Mouse (Mus musculus): ENCODE data around the gene Slamf7. TPM values are rescaled to one million over a fixed set of nuclear protein-coding genes. Genes with fewer than 3 reads are reported as not detected.

Slamf7 gene
- polyA plus RNA-seq, 1 experiment from 2014 or later: 0.14 TPM

- 84% methylated on average over 5 of the region's 5 CpGs for WGBS
- Histone ChIP-seq H3K4me2 (replicated peaks; ENCODE audit: low read depth, low read length) (no peak overlapping the region), H3K9me3 (ENCODE audit: control insufficient read depth, low read depth, low read length) (no peaks in the 10 kb centered on the region), H3K9ac (replicated peaks; ENCODE audit: low read depth, low read length) (no peak overlapping the region), H3K36me3 (ENCODE audit: control insufficient read depth, insufficient read depth, low read length) (no peaks in the 10 kb centered on the region), H3K4me3 (ENCODE audit: low read depth, low read length) (no peak overlapping the region), H3K27ac (ENCODE audit: low read length) (no peak overlapping the region), H3K4me1 (ENCODE audit: control insufficient read depth, insufficient read depth, low read length) (no peaks in the 10 kb centered on the region), H3K27me3 (ENCODE audit: control insufficient read depth, insufficient read depth, low read length) (no peaks in the 10 kb centered on the region)
- no peak for ATAC-seq (ENCODE audit: insufficient number of reproducible peaks, insufficient read depth, low FRiP score, low read depth)
Observed at GRCm38 (mm10) chr1:171647716-171648115, 5.1 kb downstream of the Slamf7 start.

GRCm38 (mm10) chr1:171646429-171646940 is 6.3 kb downstream of the Slamf7 start:
- no peak overlapping the region for H3K9ac ChIP-seq (replicated peaks; ENCODE audit: low read depth, low read length)
- H3K27ac ChIP-seq (ENCODE audit: low read length): no peak overlapping the region
- H3K4me2 ChIP-seq (replicated peaks; ENCODE audit: low read depth, low read length): no peak overlapping the region
- no peaks in the 10 kb centered on the region for H3K4me1 ChIP-seq (ENCODE audit: control insufficient read depth, insufficient read depth, low read length)
- H3K36me3 ChIP-seq (ENCODE audit: control insufficient read depth, insufficient read depth, low read length): no peaks in the 10 kb centered on the region
- H3K4me3 ChIP-seq (ENCODE audit: low read depth, low read length): no peak overlapping the region
- no peaks in the 10 kb centered on the region for H3K27me3 ChIP-seq (ENCODE audit: control insufficient read depth, insufficient read depth, low read length)
- H3K9me3 ChIP-seq (ENCODE audit: control insufficient read depth, low read depth, low read length): no peaks in the 10 kb centered on the region
- no peak for ATAC-seq (ENCODE audit: insufficient number of reproducible peaks, insufficient read depth, low FRiP score, low read depth)
- 64% methylated on average over 5 of the region's 5 CpGs for WGBS

- H3K27ac ChIP-seq (ENCODE audit: low read length): no peak overlapping the region
- no peak overlapping the region for H3K9ac ChIP-seq (replicated peaks; ENCODE audit: low read depth, low read length)
- H3K27me3 ChIP-seq (ENCODE audit: control insufficient read depth, insufficient read depth, low read length): no peaks in the 10 kb centered on the region
- H3K4me3 ChIP-seq (ENCODE audit: low read depth, low read length): no peak overlapping the region
- H3K4me1 ChIP-seq (ENCODE audit: control insufficient read depth, insufficient read depth, low read length): no peaks in the 10 kb centered on the region
- WGBS: 72% methylated on average over 7 of the region's 7 CpGs
- ATAC-seq (ENCODE audit: insufficient number of reproducible peaks, insufficient read depth, low FRiP score, low read depth): no peak
- H3K36me3 ChIP-seq (ENCODE audit: control insufficient read depth, insufficient read depth, low read length): no peaks in the 10 kb centered on the region
- no peak overlapping the region for H3K4me2 ChIP-seq (replicated peaks; ENCODE audit: low read depth, low read length)
- H3K9me3 ChIP-seq (ENCODE audit: control insufficient read depth, low read depth, low read length): no peaks in the 10 kb centered on the region
Observed at GRCm38 (mm10) chr1:171643612-171644011, 9.2 kb downstream of the Slamf7 start.

GRCm38 (mm10) chr1:171640796-171641195 is 12.0 kb downstream of the Slamf7 start:
- H3K36me3 ChIP-seq (ENCODE audit: control insufficient read depth, insufficient read depth, low read length): no peaks in the 10 kb centered on the region
- H3K9ac ChIP-seq (replicated peaks; ENCODE audit: low read depth, low read length): no peak overlapping the region
- no peak overlapping the region for H3K4me3 ChIP-seq (ENCODE audit: low read depth, low read length)
- no peak for ATAC-seq (ENCODE audit: insufficient number of reproducible peaks, insufficient read depth, low FRiP score, low read depth)
- WGBS: 96% methylated on average over 6 of the region's 6 CpGs
- no peak overlapping the region for H3K27ac ChIP-seq (ENCODE audit: low read length)
- no peaks in the 10 kb centered on the region for H3K27me3 ChIP-seq (ENCODE audit: control insufficient read depth, insufficient read depth, low read length)
- no peak overlapping the region for H3K4me2 ChIP-seq (replicated peaks; ENCODE audit: low read depth, low read length)
- H3K4me1 ChIP-seq (ENCODE audit: control insufficient read depth, insufficient read depth, low read length): no peaks in the 10 kb centered on the region
- no peaks in the 10 kb centered on the region for H3K9me3 ChIP-seq (ENCODE audit: control insufficient read depth, low read depth, low read length)

- 66% methylated on average over 2 of the region's 2 CpGs for WGBS
- H3K9ac ChIP-seq (replicated peaks; ENCODE audit: low read depth, low read length): no peak overlapping the region
- no peak overlapping the region for H3K4me3 ChIP-seq (ENCODE audit: low read depth, low read length)
- H3K27me3 ChIP-seq (ENCODE audit: control insufficient read depth, insufficient read depth, low read length): no peaks in the 10 kb centered on the region
- ATAC-seq (ENCODE audit: insufficient number of reproducible peaks, insufficient read depth, low FRiP score, low read depth): no peak
- H3K36me3 ChIP-seq (ENCODE audit: control insufficient read depth, insufficient read depth, low read length): no peaks in the 10 kb centered on the region
- H3K27ac ChIP-seq (ENCODE audit: low read length): no peak overlapping the region
- no peaks in the 10 kb centered on the region for H3K9me3 ChIP-seq (ENCODE audit: control insufficient read depth, low read depth, low read length)
- no peaks in the 10 kb centered on the region for H3K4me1 ChIP-seq (ENCODE audit: control insufficient read depth, insufficient read depth, low read length)
- no peak overlapping the region for H3K4me2 ChIP-seq (replicated peaks; ENCODE audit: low read depth, low read length)
Observed at GRCm38 (mm10) chr1:171638686-171639085, 14.1 kb downstream of the Slamf7 start.

- WGBS: 78% methylated on average over 8 of the region's 8 CpGs
- H3K4me3 ChIP-seq (ENCODE audit: low read depth, low read length): no peak overlapping the region
- ATAC-seq (ENCODE audit: insufficient number of reproducible peaks, insufficient read depth, low FRiP score, low read depth): no peak
- no peaks in the 10 kb centered on the region for H3K36me3 ChIP-seq (ENCODE audit: control insufficient read depth, insufficient read depth, low read length)
- no peak overlapping the region for H3K4me2 ChIP-seq (replicated peaks; ENCODE audit: low read depth, low read length)
- no peak overlapping the region for H3K9ac ChIP-seq (replicated peaks; ENCODE audit: low read depth, low read length)
- no peaks in the 10 kb centered on the region for H3K9me3 ChIP-seq (ENCODE audit: control insufficient read depth, low read depth, low read length)
- no peaks in the 10 kb centered on the region for H3K4me1 ChIP-seq (ENCODE audit: control insufficient read depth, insufficient read depth, low read length)
- no peaks in the 10 kb centered on the region for H3K27me3 ChIP-seq (ENCODE audit: control insufficient read depth, insufficient read depth, low read length)
- no peak overlapping the region for H3K27ac ChIP-seq (ENCODE audit: low read length)
Observed at GRCm38 (mm10) chr1:171637101-171637500, 15.7 kb downstream of the Slamf7 start.

- Histone ChIP-seq H3K4me2 (replicated peaks; ENCODE audit: low read depth, low read length) (no peak overlapping the region), H3K4me1 (ENCODE audit: control insufficient read depth, insufficient read depth, low read length) (no peaks in the 10 kb centered on the region), H3K27ac (ENCODE audit: low read length) (no peak overlapping the region), H3K9me3 (ENCODE audit: control insufficient read depth, low read depth, low read length) (no peaks in the 10 kb centered on the region), H3K9ac (replicated peaks; ENCODE audit: low read depth, low read length) (no peak overlapping the region), H3K36me3 (ENCODE audit: control insufficient read depth, insufficient read depth, low read length) (no peaks in the 10 kb centered on the region), H3K27me3 (ENCODE audit: control insufficient read depth, insufficient read depth, low read length) (no peaks in the 10 kb centered on the region), H3K4me3 (ENCODE audit: low read depth, low read length) (no peak overlapping the region)
- WGBS: 50% methylated on average over 6 of the region's 6 CpGs
- ATAC-seq (ENCODE audit: insufficient number of reproducible peaks, insufficient read depth, low FRiP score, low read depth): no peak
Observed at GRCm38 (mm10) chr1:171635696-171636095, 17.1 kb downstream of the Slamf7 start.

- ATAC-seq (ENCODE audit: insufficient number of reproducible peaks, insufficient read depth, low FRiP score, low read depth): no peak
- no peaks in the 10 kb centered on the region for H3K36me3 ChIP-seq (ENCODE audit: control insufficient read depth, insufficient read depth, low read length)
- no peak overlapping the region for H3K4me3 ChIP-seq (ENCODE audit: low read depth, low read length)
- H3K27me3 ChIP-seq (ENCODE audit: control insufficient read depth, insufficient read depth, low read length): no peaks in the 10 kb centered on the region
- no peak overlapping the region for H3K4me2 ChIP-seq (replicated peaks; ENCODE audit: low read depth, low read length)
- no peaks in the 10 kb centered on the region for H3K4me1 ChIP-seq (ENCODE audit: control insufficient read depth, insufficient read depth, low read length)
- H3K9ac ChIP-seq (replicated peaks; ENCODE audit: low read depth, low read length): no peak overlapping the region
- H3K27ac ChIP-seq (ENCODE audit: low read length): no peak overlapping the region
- WGBS: 61% methylated on average over 2 of the region's 2 CpGs
- H3K9me3 ChIP-seq (ENCODE audit: control insufficient read depth, low read depth, low read length): no peaks in the 10 kb centered on the region
Observed at GRCm38 (mm10) chr1:171631447-171631846, 21.4 kb downstream of the Slamf7 start.

GRCm38 (mm10) chr1:171630912-171631311 is 21.9 kb downstream of the Slamf7 start:
- Histone ChIP-seq H3K9ac (replicated peaks; ENCODE audit: low read depth, low read length) (no peak overlapping the region), H3K36me3 (ENCODE audit: control insufficient read depth, insufficient read depth, low read length) (no peaks in the 10 kb centered on the region), H3K27me3 (ENCODE audit: control insufficient read depth, insufficient read depth, low read length) (no peaks in the 10 kb centered on the region), H3K4me2 (replicated peaks; ENCODE audit: low read depth, low read length) (no peak overlapping the region), H3K9me3 (ENCODE audit: control insufficient read depth, low read depth, low read length) (no peaks in the 10 kb centered on the region), H3K4me1 (ENCODE audit: control insufficient read depth, insufficient read depth, low read length) (no peaks in the 10 kb centered on the region), H3K4me3 (ENCODE audit: low read depth, low read length) (no peak overlapping the region), H3K27ac (ENCODE audit: low read length) (no peak overlapping the region)
- WGBS: 72% methylated on average over 4 of the region's 4 CpGs
- no peak for ATAC-seq (ENCODE audit: insufficient number of reproducible peaks, insufficient read depth, low FRiP score, low read depth)
